In genomic region chr8:24333705-24334104, GRCm38 (mm10) we compare ENCODE assay signal across 19 mouse cellular contexts.
DNase-seq lines count a peak whose midpoint lies in the region; ATAC-seq and TF ChIP-seq lines count a peak whose summit lies in the region.
"Had no signal": no experiment of that assay in that cellular context is flagged by ENCODE, and none has a peak within 500 bp of the region (broad histone marks: within the 10 kb centered on the region; RNA-seq: fewer than 3 reads in every experiment).

No protein-coding gene starts in this region.

- H3K27me3 ChIP-seq in forebrain, postnatal 0 days (ENCODE audit: insufficient read depth, low read length) = no peaks in the 10 kb centered on the region
- no peaks in the 10 kb centered on the region for H3K27me3 ChIP-seq in forebrain, embryonic 10.5 days (ENCODE audit: poor library complexity, severe bottlenecking)
- H3K27me3 ChIP-seq in kidney, postnatal 0 days (ENCODE audit: insufficient read depth, low read length) = no peaks in the 10 kb centered on the region
- H3K27me3 ChIP-seq in kidney, embryonic 14.5 days (ENCODE audit: control insufficient read depth, insufficient read depth, low read length) = no peaks in the 10 kb centered on the region
- H3K27me3 ChIP-seq in midbrain, postnatal 0 days (ENCODE audit: insufficient read depth, low read length) = no peaks in the 10 kb centered on the region
- no peaks in the 10 kb centered on the region for H3K27me3 ChIP-seq in midbrain, embryonic 13.5 days
- H3K27me3 ChIP-seq: forebrain, embryonic 13.5 days; heart, embryonic 13.5 days; limb, embryonic 13.5 days had no signal

- H3K27ac ChIP-seq in forebrain, postnatal 0 days (ENCODE audit: low read depth, low read length) = no peak overlapping the region
- no peak overlapping the region for H3K27ac ChIP-seq in forebrain, embryonic 10.5 days
- H3K27ac ChIP-seq in kidney, postnatal 0 days = no peak overlapping the region
- H3K27ac ChIP-seq in kidney, embryonic 14.5 days (ENCODE audit: low read depth, low read length) = no peak overlapping the region
- H3K27ac ChIP-seq in midbrain, postnatal 0 days (ENCODE audit: low read depth, low read length) = no peak overlapping the region
- H3K27ac ChIP-seq in midbrain, embryonic 13.5 days = no peak overlapping the region
- H3K27ac ChIP-seq: forebrain, embryonic 13.5 days; heart, embryonic 13.5 days; hindbrain, embryonic 10.5 days; limb, embryonic 13.5 days; liver, embryonic 14.5 days; midbrain, embryonic 10.5 days had no signal

- no peak overlapping the region for H3K4me2 ChIP-seq in forebrain, postnatal 0 days (ENCODE audit: low read depth)
- H3K4me2 ChIP-seq in kidney, postnatal 0 days (ENCODE audit: low read length) = no peak overlapping the region
- H3K4me2 ChIP-seq in kidney, embryonic 14.5 days (replicated peaks; ENCODE audit: low read depth, low read length) = no peak overlapping the region
- H3K4me2 ChIP-seq in midbrain, postnatal 0 days (ENCODE audit: low read depth, low read length, poor library complexity, severe bottlenecking) = no peak overlapping the region
- H3K4me2 ChIP-seq in midbrain, embryonic 13.5 days (replicated peaks) = no peak overlapping the region
- H3K4me2 ChIP-seq: forebrain, embryonic 13.5 days; heart, embryonic 13.5 days; limb, embryonic 13.5 days had no signal

- no peak for ATAC-seq in forebrain, postnatal 0 days
- ATAC-seq in kidney, postnatal 0 days (replicated peaks; ENCODE audit: low FRiP score, low read depth) = no peak
- ATAC-seq in kidney, embryonic 14.5 days (ENCODE audit: low FRiP score, low TSS enrichment) = no peak
- ATAC-seq in midbrain, postnatal 0 days (ENCODE audit: low FRiP score) = no peak
- ATAC-seq in midbrain, embryonic 13.5 days = no peak
- ATAC-seq: forebrain, embryonic 13.5 days; inflammation-experienced regulatory T-cells, adult 6 months had no signal

- no peaks in the 10 kb centered on the region for H3K36me3 ChIP-seq in forebrain, postnatal 0 days (ENCODE audit: insufficient read depth)
- H3K36me3 ChIP-seq in forebrain, embryonic 10.5 days (replicated peaks) = no peaks in the 10 kb centered on the region
- H3K36me3 ChIP-seq in kidney, postnatal 0 days (ENCODE audit: insufficient read depth, low read length) = no peaks in the 10 kb centered on the region
- H3K36me3 ChIP-seq in kidney, embryonic 14.5 days (ENCODE audit: control insufficient read depth, insufficient read depth, low read length) = no peaks in the 10 kb centered on the region
- H3K36me3 ChIP-seq in midbrain, postnatal 0 days (ENCODE audit: insufficient read depth, low read length) = no peaks in the 10 kb centered on the region
- H3K36me3 ChIP-seq in midbrain, embryonic 13.5 days = no peaks in the 10 kb centered on the region
- H3K36me3 ChIP-seq: heart, embryonic 13.5 days; hindbrain, embryonic 10.5 days; limb, embryonic 13.5 days; midbrain, embryonic 10.5 days had no signal

- intact Hi-C loops in left cerebral cortex, postnatal 10 days (cut with DNase I) = no loop called here

- no peak overlapping the region for H3K4me3 ChIP-seq in forebrain, postnatal 0 days (ENCODE audit: low read depth, low read length)
- H3K4me3 ChIP-seq in forebrain, embryonic 10.5 days = no peak overlapping the region
- H3K4me3 ChIP-seq in kidney, postnatal 0 days (replicated peaks; ENCODE audit: low read depth, low read length) = no peak overlapping the region
- no peak overlapping the region for H3K4me3 ChIP-seq in kidney, embryonic 14.5 days (ENCODE audit: low read length)
- no peak overlapping the region for H3K4me3 ChIP-seq in midbrain, postnatal 0 days (ENCODE audit: low read depth, low read length)
- H3K4me3 ChIP-seq in midbrain, embryonic 13.5 days (replicated peaks) = no peak overlapping the region
- H3K4me3 ChIP-seq: forebrain, embryonic 13.5 days; heart, embryonic 13.5 days; hindbrain, embryonic 10.5 days; limb, embryonic 13.5 days; midbrain, embryonic 10.5 days had no signal

- 55% methylated on average over 4 of the region's 4 CpGs for WGBS in forebrain, postnatal 0 days
- 83% methylated on average over 4 of the region's 4 CpGs for WGBS in forebrain, embryonic 10.5 days
- 79% methylated on average over 4 of the region's 4 CpGs for WGBS in kidney, postnatal 0 days
- 77% methylated on average over 4 of the region's 4 CpGs for whole genome bisulfite sequencing in kidney, embryonic 14.5 days
- 67% methylated on average over 4 of the region's 4 CpGs for WGBS in midbrain, postnatal 0 days
- WGBS in midbrain, embryonic 13.5 days = 79% methylated on average over 4 of the region's 4 CpGs

- DNase-seq in forebrain, postnatal 0 days = peak; percentile 11
- no peak for DNase-seq in forebrain, embryonic 10.5 days (ENCODE audit: extremely low spot score, low spot score)
- DNase-seq in kidney, postnatal 0 days (ENCODE audit: low spot score) = no peak
- DNase-seq in midbrain, postnatal 0 days (ENCODE audit: low spot score) = no peak
- no peak for DNase-seq in left cerebral cortex, postnatal 10 days (ENCODE audit: extremely low spot score in 1 of 2, low spot score in 2 of 2)
- DNase-seq: cerebellum, adult 9-10 months; gastrocnemius, postnatal 36 days; kidney, postnatal 10 days; lung, postnatal 4 days; thymus, postnatal 4 days had no signal

- TF ChIP-seq CTCF in forebrain, postnatal 0 days (IDR thresholded peaks at IDR 0.05; ENCODE audit: low read depth) = no peak
- peak; percentile 14; the same call in 1 of the 2 replicates for TF ChIP-seq CTCF in kidney, postnatal 0 days (IDR thresholded peaks at IDR 0.05; ENCODE audit: low read depth)
- TF ChIP-seq CTCF in midbrain, postnatal 0 days (IDR thresholded peaks at IDR 0.05) = peak; percentile 42

- no peak overlapping the region for H3K9ac ChIP-seq in forebrain, postnatal 0 days
- no peak overlapping the region for H3K9ac ChIP-seq in kidney, postnatal 0 days (ENCODE audit: low read depth, low read length)
- no peak overlapping the region for H3K9ac ChIP-seq in kidney, embryonic 14.5 days (ENCODE audit: low read depth, low read length)
- no peak overlapping the region for H3K9ac ChIP-seq in midbrain, postnatal 0 days (replicated peaks; ENCODE audit: low read length, poor library complexity, severe bottlenecking)
- H3K9ac ChIP-seq in midbrain, embryonic 13.5 days (replicated peaks) = no peak overlapping the region
- H3K9ac ChIP-seq: forebrain, embryonic 13.5 days; heart, embryonic 13.5 days; limb, embryonic 13.5 days; liver, embryonic 14.5 days had no signal

- H3K9me3 ChIP-seq in forebrain, postnatal 0 days (ENCODE audit: low read length) = no peaks in the 10 kb centered on the region
- H3K9me3 ChIP-seq in forebrain, embryonic 10.5 days = no peaks in the 10 kb centered on the region
- no peaks in the 10 kb centered on the region for H3K9me3 ChIP-seq in kidney, postnatal 0 days (replicated peaks; ENCODE audit: low read length)
- no peaks in the 10 kb centered on the region for H3K9me3 ChIP-seq in kidney, embryonic 14.5 days (ENCODE audit: control insufficient read depth, low read length)
- H3K9me3 ChIP-seq in midbrain, postnatal 0 days (ENCODE audit: low read length) = no peaks in the 10 kb centered on the region
- H3K9me3 ChIP-seq in midbrain, embryonic 13.5 days = no peaks in the 10 kb centered on the region
- H3K9me3 ChIP-seq: forebrain, embryonic 13.5 days; heart, embryonic 13.5 days; hindbrain, embryonic 10.5 days; limb, embryonic 13.5 days; midbrain, embryonic 10.5 days had no signal

- H3K4me1 ChIP-seq in forebrain, postnatal 0 days (ENCODE audit: insufficient read depth) = no peaks in the 10 kb centered on the region
- peaks cover 17% of the 10 kb centered on the region for H3K4me1 ChIP-seq in forebrain, embryonic 10.5 days
- H3K4me1 ChIP-seq in kidney, postnatal 0 days (replicated peaks; ENCODE audit: insufficient read depth, low read length) = no peaks in the 10 kb centered on the region
- H3K4me1 ChIP-seq in kidney, embryonic 14.5 days (ENCODE audit: control insufficient read depth, insufficient read depth, low read length) = no peaks in the 10 kb centered on the region
- no peaks in the 10 kb centered on the region for H3K4me1 ChIP-seq in midbrain, postnatal 0 days (ENCODE audit: insufficient read depth, low read length)
- H3K4me1 ChIP-seq in midbrain, embryonic 13.5 days (replicated peaks) = 0 out of 2 replicates have a peak, but pooled peaks cover 4% of the 10 kb centered on the region
- H3K4me1 ChIP-seq: heart, embryonic 13.5 days; midbrain, embryonic 10.5 days had no signal
